Mouse (Mus musculus): ENCODE measurements around the gene AU018091.
"Not testable (repeated sequence)": the region's sequence is repeated elsewhere in the genome, so short reads cannot be mapped to it uniquely, and the experiment has no call there.

AU018091 gene

DNA sequence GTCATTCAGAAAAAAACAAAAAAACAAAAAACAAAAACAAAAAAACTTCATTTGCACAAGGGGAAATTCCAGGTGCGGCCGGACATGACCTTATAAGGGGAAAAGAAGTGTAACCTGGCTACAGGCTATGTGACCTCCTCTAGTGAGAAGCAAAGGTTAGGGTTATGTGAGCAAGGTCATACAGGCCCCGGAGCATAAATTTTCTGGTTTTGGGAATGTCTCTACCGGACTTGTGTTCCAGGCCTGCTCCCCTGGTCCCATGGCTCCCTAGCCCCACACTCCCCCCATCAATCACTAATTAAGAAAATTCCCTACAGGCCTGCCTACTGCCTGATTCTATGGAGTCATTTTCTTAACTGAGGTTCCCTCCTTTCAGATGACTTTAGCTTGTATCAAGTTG lies 2.7 kb downstream of the AU018091 start:
- DNase-seq (ENCODE audit: low read depth, low spot score) = no peak

- DNase-seq (ENCODE audit: low read depth, low spot score) = no peak
These were observed 4.0 kb downstream of the AU018091 start for GRCm38 (mm10) chr7:3164991-3165390.

- no peak for DNase-seq (ENCODE audit: low read depth, low spot score)
These were observed 4.6 kb downstream of the AU018091 start for GRCm38 (mm10) chr7:3164381-3164780.

DNA sequence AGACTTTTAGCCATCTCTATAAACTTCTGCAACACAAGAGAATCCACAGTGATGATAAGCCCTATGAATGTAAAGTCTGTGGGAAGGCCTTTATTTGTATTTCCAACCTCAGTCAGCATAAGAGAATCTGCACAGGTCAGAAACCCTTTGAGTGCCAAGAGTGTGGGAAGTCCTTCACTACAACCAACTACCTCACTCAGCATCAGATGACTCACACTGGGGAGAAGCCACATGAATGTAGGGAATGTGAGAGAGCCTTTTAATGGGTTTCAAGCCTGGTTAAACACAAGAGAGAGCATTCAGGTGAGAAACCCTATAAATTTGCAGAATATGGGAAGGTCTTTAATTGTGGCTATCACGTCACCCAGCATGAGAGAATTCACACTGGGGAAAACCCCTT lies 18.6 kb downstream of the AU018091 start:
- no peak for DNase-seq (ENCODE audit: low read depth, low spot score)

- DNase-seq (ENCODE audit: low read depth, low spot score) = no peak
These were observed 22.9 kb downstream of the AU018091 start for GRCm38 (mm10) chr7:3146072-3146471.

DNA sequence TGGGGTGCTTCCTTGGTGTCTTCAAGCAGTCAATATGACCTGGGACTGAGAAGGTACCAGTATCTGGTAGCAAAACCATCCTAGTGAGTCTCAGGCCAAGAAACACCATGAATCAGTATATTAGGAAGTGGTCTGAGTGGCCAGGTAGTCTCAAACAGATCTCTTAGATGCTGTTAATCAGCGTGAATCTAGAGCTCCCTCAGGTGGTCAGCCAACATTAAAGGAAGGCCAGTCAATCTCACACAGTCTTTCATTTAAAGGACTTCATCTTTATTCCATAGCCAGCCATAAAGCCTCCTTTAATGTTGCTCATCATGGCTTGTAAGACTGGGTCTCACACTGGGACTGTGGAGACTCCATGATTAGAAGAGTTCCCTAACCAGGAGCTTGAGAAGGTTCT lies 25.7 kb downstream of the AU018091 start:
- DNase-seq (ENCODE audit: low read depth, low spot score) = no peak

DNA sequence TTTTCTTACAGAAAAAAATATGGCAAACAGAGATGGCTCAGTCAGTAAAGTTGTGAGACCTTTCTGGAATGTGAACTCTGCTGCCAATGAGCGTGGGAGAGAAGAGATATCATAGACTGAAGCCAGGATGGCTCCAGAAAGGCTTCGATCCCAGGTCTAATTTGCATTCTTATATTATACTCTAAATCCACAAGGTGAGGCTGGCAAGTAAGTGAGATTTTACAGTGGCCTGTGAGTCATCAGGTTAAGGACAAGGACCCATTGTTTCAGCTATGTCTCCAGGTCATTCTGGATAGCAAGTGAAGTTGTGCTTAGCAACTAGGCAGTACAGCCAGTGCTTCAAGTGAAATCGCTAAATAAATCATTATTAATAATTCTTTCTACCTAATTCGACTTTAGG lies 33.4 kb downstream of the AU018091 start:
- DNase-seq (ENCODE audit: low read depth, low spot score) = no peak

DNA sequence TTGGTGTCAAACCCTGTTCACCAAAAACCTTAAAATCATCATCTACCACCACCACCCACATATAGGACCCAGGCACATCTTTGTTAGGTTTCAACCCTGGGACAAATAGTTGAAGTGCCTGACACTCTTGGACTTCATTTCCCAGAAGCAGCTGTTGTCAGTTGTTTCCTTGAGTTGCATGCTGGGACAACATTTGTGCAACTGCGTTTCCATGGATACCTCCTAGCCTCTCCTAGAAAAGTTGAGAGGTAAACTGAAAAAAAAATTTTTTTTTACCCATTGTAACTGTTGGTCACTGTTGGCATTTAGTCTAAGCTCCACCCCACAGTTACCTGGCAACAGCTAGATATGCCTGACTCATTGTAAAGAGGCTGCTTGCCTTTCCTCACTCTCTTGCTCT lies 34.3 kb downstream of the AU018091 start:
- no peak for DNase-seq (ENCODE audit: low read depth, low spot score)

- DNase-seq (ENCODE audit: low read depth, low spot score) = no peak
These were observed 38.7 kb downstream of the AU018091 start for GRCm38 (mm10) chr7:3130342-3130741.

- DNase-seq (ENCODE audit: low read depth, low spot score) = not testable (repeated sequence)
These were observed 40.4 kb downstream of the AU018091 start for GRCm38 (mm10) chr7:3128564-3128963.

DNA sequence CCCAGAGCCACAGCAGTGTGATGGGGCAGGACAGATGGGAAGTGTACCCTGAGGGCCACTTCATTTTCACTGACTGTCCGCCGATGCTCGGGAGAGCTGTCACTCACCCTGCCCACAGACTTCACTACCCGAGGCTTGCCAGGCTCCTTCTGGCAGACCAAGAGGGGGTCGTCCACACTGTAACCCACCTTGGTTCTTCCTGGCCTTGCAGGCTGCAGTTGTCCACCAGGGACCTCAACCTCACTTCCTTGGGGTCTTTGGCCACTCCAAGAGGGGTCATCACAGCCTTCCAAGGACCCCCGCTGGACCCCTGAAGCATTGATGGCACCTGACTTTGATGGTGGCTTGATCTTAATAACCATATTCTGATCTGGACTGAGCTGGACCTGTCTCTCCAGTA lies 57.8 kb downstream of the AU018091 start:
- DNase-seq (ENCODE audit: low read depth, low spot score) = not testable (repeated sequence)

GRCm38 (mm10) chr7:3106516-3107077 lies 62.4 kb downstream of the AU018091 start:
- DNase-seq (ENCODE audit: low read depth, low spot score) = peak; percentile 20
